Comparison of ENCODE assay signal across 22 mouse cellular contexts in the genomic region with DNA sequence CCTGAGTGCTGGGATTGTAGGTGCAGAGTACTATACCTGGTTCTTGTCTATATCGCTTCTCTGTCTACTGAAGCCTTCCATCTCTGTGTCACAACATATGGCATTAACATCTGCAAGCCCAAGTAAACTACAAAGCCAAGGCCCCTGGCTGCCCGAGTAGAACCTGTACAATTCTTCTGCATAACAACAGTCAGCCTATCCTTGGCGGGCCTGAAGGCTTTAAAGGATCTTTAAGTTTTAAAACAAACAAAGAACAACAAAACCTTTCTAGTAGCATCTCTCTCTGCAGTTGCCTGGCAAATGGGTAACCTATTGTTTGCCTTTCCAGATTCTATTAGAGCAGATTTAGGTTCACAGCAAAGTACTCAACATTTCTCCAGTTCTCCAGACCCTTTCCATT. TPM values are rescaled to one million over a fixed set of nuclear protein-coding genes. Genes with fewer than 3 reads are reported as not detected.
DNase-seq lines count a peak whose midpoint lies in the region; TF ChIP-seq lines count a peak whose summit lies in the region.
"Had no signal": no experiment of that assay in that cellular context is flagged by ENCODE, and none has a peak within 500 bp of the region (broad histone marks: within the 10 kb centered on the region; RNA-seq: fewer than 3 reads in every experiment).

No protein-coding gene starts in this region.

- H3K79me2 ChIP-seq in heart, adult 2 months (replicated peaks; ENCODE audit: control insufficient read depth, insufficient read depth, low read length): peaks cover 6% of the 10 kb centered on the region; the same call in 1 of the 2 replicates

- no peak for TF ChIP-seq EP300 in heart, adult 2 months (IDR thresholded peaks at IDR 0.05; ENCODE audit: insufficient read depth, low read depth, low read length)

- no peak for TF ChIP-seq CTCF in layer of hippocampus, adult 2 months (conservative IDR thresholded peaks at IDR 0.05)
- no peak for TF ChIP-seq CTCF in heart, adult 2 months (IDR thresholded peaks at IDR 0.05)

- intact Hi-C loops in heart, adult 2 months (cut with DNase I): no loop called here
- intact Hi-C loops in left cerebral cortex, postnatal 25 days (cut with DNase I): no loop called here

- peaks cover 10% of the 10 kb centered on the region for H3K4me1 ChIP-seq in heart, adult 2 months (ENCODE audit: control insufficient read depth, insufficient read depth, low read length)

- peaks cover 18% of the 10 kb centered on the region for H3K36me3 ChIP-seq in heart, adult 2 months (ENCODE audit: control insufficient read depth, insufficient read depth, low read length)

- DNase-seq in layer of hippocampus, adult 2 months (ENCODE audit: low spot score in 2 of 2): no peak
- DNase-seq in layer of hippocampus, adult 18-20 months (ENCODE audit: low spot score in 2 of 2): no peak
- DNase-seq in ES-CJ7 (ENCODE audit: low read depth, low spot score): peak; percentile 32
- peak; percentile 64 for DNase-seq in R1 (ENCODE audit: low read depth, low spot score)
- DNase-seq in ZHBTc4 (ENCODE audit: low read depth, low spot score): peak; percentile 79
- DNase-seq in heart, adult 2 months: no peak
- DNase-seq in thymus, adult 18-20 months: no peak
- DNase-seq in left cerebral cortex, postnatal 25 days (ENCODE audit: low spot score in 2 of 2): no peak
- DNase-seq: adrenal gland, adult 2 months; adrenal gland, adult 8-10 months; adrenal gland, postnatal 10 days; adrenal gland, postnatal 14 days; adrenal gland, postnatal 25 days; adrenal gland, postnatal 36 days; B cell, adult 2 months; cerebellum, adult 11 months; cerebellum, adult 11-12 months; cerebellum, adult 18-20 months; cerebellum, adult 2 months; cerebellum, adult 8-10 months had no signal

- WGBS in heart, adult 2 months: 93% methylated on average over 3 of the region's 3 CpGs

- 0 out of 2 replicates have a peak overlapping the region, but pooled peaks have one; percentile 12 for H3K27ac ChIP-seq in layer of hippocampus, adult 2 months
- no peak overlapping the region for H3K27ac ChIP-seq in heart, adult 2 months

- TF ChIP-seq POLR2A in heart, adult 2 months (IDR thresholded peaks at IDR 0.05; ENCODE audit: insufficient read depth, low read depth, low read length): no peak

- H3K4me3 ChIP-seq in layer of hippocampus, adult 2 months: no peak overlapping the region
- H3K4me3 ChIP-seq in heart, adult 2 months: no peak overlapping the region

- no peaks in the 10 kb centered on the region for H3K27me3 ChIP-seq in heart, adult 2 months (ENCODE audit: control insufficient read depth, insufficient read depth, low read length)
- H3K27me3 ChIP-seq: CH12.LX, Patski had no signal

- H3K9ac ChIP-seq in heart, adult 2 months (ENCODE audit: low read depth, low read length): no peak overlapping the region

RNA-seq across cellular contexts. Expression of a gene that starts 14.9 kb away (rescaled TPM):
- total RNA-seq in layer of hippocampus, adult 2 months (2021): 10 to 100 TPM; 34.2 to 35.5 TPM
- total RNA-seq in layer of hippocampus, adult 18-20 months (2021): 10 to 100 TPM; 34.1 to 35.2 TPM
- total RNA-seq in heart, adult 2 months (2021): 100 to 1,000 TPM; 107 to 116 TPM
- polyA plus RNA-seq in heart, adult 2 months (2012; rRNA removed): 41.6 and 74.4 TPM in 2 replicates
- 10 to 100 TPM; 27.8 to 29.6 TPM for total RNA-seq in left cerebral cortex, postnatal 25 days (2021)

RNA-seq across cellular contexts. Expression of a gene that starts 20.6 kb away (rescaled TPM):
- 100 to 1,000 TPM; 156 to 166 TPM for total RNA-seq in layer of hippocampus, adult 2 months (2021)
- 100 to 1,000 TPM; 164 to 170 TPM for total RNA-seq in layer of hippocampus, adult 18-20 months (2021)
- total RNA-seq in heart, adult 2 months (2021): 100 to 1,000 TPM; 164 to 186 TPM
- polyA plus RNA-seq in heart, adult 2 months (2012; rRNA removed): 108 and 130 TPM in 2 replicates
- 100 to 1,000 TPM; 164 to 171 TPM for total RNA-seq in left cerebral cortex, postnatal 25 days (2021)

Comparison
In these comparisons a context has a peak if more than half of its experiments do, and no peak if none do; other contexts are left out.
1. DNase-seq: peak in ES-CJ7 (single experiment), R1 (single experiment) and ZHBTc4 (single experiment); none in layer of hippocampus, adult 2 months (0 of 2), layer of hippocampus, adult 18-20 months (0 of 2), heart, adult 2 months (0 of 2), thymus, adult 18-20 months (0 of 2) and left cerebral cortex, postnatal 25 days (0 of 2).